Mouse (Mus musculus): ENCODE results near the gene Hfe2. TPM values are rescaled to one million over a fixed set of nuclear protein-coding genes. Genes with fewer than 3 reads are reported as not detected.
"Not testable (repeated sequence)": the region's sequence is repeated elsewhere in the genome, so short reads cannot be mapped to it uniquely, and the experiment has no call there.

Hfe2 gene
- polyA plus RNA-seq, 1 experiment from 2014 or later: 0.10 TPM

GRCm38 (mm10) chr3:96503083-96503450, 21.9 kb upstream of the Hfe2 start:
- no peak for ATAC-seq (ENCODE audit: low FRiP score, low TSS enrichment)
- WGBS: under 1% methylated on average over 7 of the region's 7 CpGs
- Histone ChIP-seq H3K4me2 (replicated peaks; ENCODE audit: low read depth) (peak overlapping the region; percentile 81), H3K9ac (ENCODE audit: low read length) (peak overlapping the region; percentile 55; the same call in 1 of the 2 replicates), H3K36me3 (ENCODE audit: control insufficient read depth, insufficient read depth, low read length) (no peaks in the 10 kb centered on the region), H3K27me3 (ENCODE audit: control insufficient read depth, insufficient read depth, low read length) (no peaks in the 10 kb centered on the region), H3K9me3 (ENCODE audit: control insufficient read depth, low read length) (no peaks in the 10 kb centered on the region), H3K27ac (replicated peaks) (0 out of 2 replicates have a peak overlapping the region, but pooled peaks have one; percentile 49), H3K4me1 (replicated peaks; ENCODE audit: control insufficient read depth, insufficient read depth) (no peaks in the 10 kb centered on the region), H3K4me3 (ENCODE audit: low read depth, low read length) (peak overlapping the region; percentile 74)
- peak; percentile 83 for DNase-seq (ENCODE audit: low spot score)
- TF ChIP-seq EP300 (optimal IDR thresholded peaks at IDR 0.05) (no peak), CTCF (IDR thresholded peaks at IDR 0.05; ENCODE audit: low read depth) (peak; percentile 90)

- WGBS: 51% methylated on average over 4 of the region's 4 CpGs
- no peaks in the 10 kb centered on the region for H3K4me1 ChIP-seq (replicated peaks; ENCODE audit: control insufficient read depth, insufficient read depth)
- H3K4me2 ChIP-seq (replicated peaks; ENCODE audit: low read depth): no peak overlapping the region
- H3K9ac ChIP-seq (ENCODE audit: low read length): no peak overlapping the region
- H3K4me3 ChIP-seq (ENCODE audit: low read depth, low read length): no peak overlapping the region
- H3K27me3 ChIP-seq (ENCODE audit: control insufficient read depth, insufficient read depth, low read length): no peaks in the 10 kb centered on the region
- no peak overlapping the region for H3K27ac ChIP-seq (replicated peaks)
- H3K36me3 ChIP-seq (ENCODE audit: control insufficient read depth, insufficient read depth, low read length): no peaks in the 10 kb centered on the region
- H3K9me3 ChIP-seq (ENCODE audit: control insufficient read depth, low read length): no peaks in the 10 kb centered on the region
- ATAC-seq (ENCODE audit: low FRiP score, low TSS enrichment): no peak
- TF ChIP-seq EP300 (optimal IDR thresholded peaks at IDR 0.05) (no peak), CTCF (IDR thresholded peaks at IDR 0.05; ENCODE audit: low read depth) (no peak)
- no peak for DNase-seq (ENCODE audit: low spot score)
Observed at GRCm38 (mm10) chr3:96503946-96504345, 21.0 kb upstream of the Hfe2 start.

GRCm38 (mm10) chr3:96504931-96505330, 20.0 kb upstream of the Hfe2 start:
- no peaks in the 10 kb centered on the region for H3K36me3 ChIP-seq (ENCODE audit: control insufficient read depth, insufficient read depth, low read length)
- H3K9ac ChIP-seq (ENCODE audit: low read length): no peak overlapping the region
- no peaks in the 10 kb centered on the region for H3K9me3 ChIP-seq (ENCODE audit: control insufficient read depth, low read length)
- WGBS: 94% methylated on average over 6 of the region's 6 CpGs
- ATAC-seq (ENCODE audit: low FRiP score, low TSS enrichment) (no peak), DNase-seq (ENCODE audit: low spot score) (no peak)
- TF ChIP-seq CTCF (IDR thresholded peaks at IDR 0.05; ENCODE audit: low read depth): no peak
- TF ChIP-seq EP300 (optimal IDR thresholded peaks at IDR 0.05): no peak
- no peaks in the 10 kb centered on the region for H3K27me3 ChIP-seq (ENCODE audit: control insufficient read depth, insufficient read depth, low read length)
- no peaks in the 10 kb centered on the region for H3K4me1 ChIP-seq (replicated peaks; ENCODE audit: control insufficient read depth, insufficient read depth)
- H3K4me2 ChIP-seq (replicated peaks; ENCODE audit: low read depth): no peak overlapping the region
- no peak overlapping the region for H3K27ac ChIP-seq (replicated peaks)
- H3K4me3 ChIP-seq (ENCODE audit: low read depth, low read length): no peak overlapping the region

GRCm38 (mm10) chr3:96506396-96507047, 18.4 kb upstream of the Hfe2 start:
- no peak overlapping the region for H3K4me2 ChIP-seq (replicated peaks; ENCODE audit: low read depth)
- no peak overlapping the region for H3K27ac ChIP-seq (replicated peaks)
- H3K4me3 ChIP-seq (ENCODE audit: low read depth, low read length): no peak overlapping the region
- no peaks in the 10 kb centered on the region for H3K27me3 ChIP-seq (ENCODE audit: control insufficient read depth, insufficient read depth, low read length)
- no peak for DNase-seq (ENCODE audit: low spot score)
- WGBS: 92% methylated on average over 9 of the region's 9 CpGs
- H3K9me3 ChIP-seq (ENCODE audit: control insufficient read depth, low read length): no peaks in the 10 kb centered on the region
- TF ChIP-seq CTCF (IDR thresholded peaks at IDR 0.05; ENCODE audit: low read depth) (no peak), EP300 (optimal IDR thresholded peaks at IDR 0.05) (no peak)
- ATAC-seq (ENCODE audit: low FRiP score, low TSS enrichment): no peak
- no peaks in the 10 kb centered on the region for H3K4me1 ChIP-seq (replicated peaks; ENCODE audit: control insufficient read depth, insufficient read depth)
- no peak overlapping the region for H3K9ac ChIP-seq (ENCODE audit: low read length)
- H3K36me3 ChIP-seq (ENCODE audit: control insufficient read depth, insufficient read depth, low read length): no peaks in the 10 kb centered on the region

- H3K27ac ChIP-seq (replicated peaks); ATAC-seq (ENCODE audit: low FRiP score, low TSS enrichment); H3K4me2 ChIP-seq (replicated peaks; ENCODE audit: low read depth); DNase-seq (ENCODE audit: low spot score); H3K4me3 ChIP-seq (ENCODE audit: low read depth, low read length); H3K27me3 ChIP-seq (ENCODE audit: control insufficient read depth, insufficient read depth, low read length); H3K9me3 ChIP-seq (ENCODE audit: control insufficient read depth, low read length); H3K36me3 ChIP-seq (ENCODE audit: control insufficient read depth, insufficient read depth, low read length); H3K9ac ChIP-seq (ENCODE audit: low read length); H3K4me1 ChIP-seq (replicated peaks; ENCODE audit: control insufficient read depth, insufficient read depth): not testable (repeated sequence)
- 90% methylated on average over 7 of the region's 9 CpGs for WGBS
Observed at GRCm38 (mm10) chr3:96507966-96508365, 17.0 kb upstream of the Hfe2 start.

- H3K4me2 ChIP-seq (replicated peaks; ENCODE audit: low read depth): no peak overlapping the region
- TF ChIP-seq EP300 (optimal IDR thresholded peaks at IDR 0.05) (no peak), CTCF (IDR thresholded peaks at IDR 0.05; ENCODE audit: low read depth) (no peak)
- H3K27ac ChIP-seq (replicated peaks): no peak overlapping the region
- H3K4me1 ChIP-seq (replicated peaks; ENCODE audit: control insufficient read depth, insufficient read depth): no peaks in the 10 kb centered on the region
- WGBS: 42% methylated on average over 5 of the region's 5 CpGs
- ATAC-seq (ENCODE audit: low FRiP score, low TSS enrichment) (no peak), DNase-seq (ENCODE audit: low spot score) (no peak)
- no peak overlapping the region for H3K4me3 ChIP-seq (ENCODE audit: low read depth, low read length)
- no peaks in the 10 kb centered on the region for H3K36me3 ChIP-seq (ENCODE audit: control insufficient read depth, insufficient read depth, low read length)
- no peaks in the 10 kb centered on the region for H3K27me3 ChIP-seq (ENCODE audit: control insufficient read depth, insufficient read depth, low read length)
- H3K9ac ChIP-seq (ENCODE audit: low read length): no peak overlapping the region
- H3K9me3 ChIP-seq (ENCODE audit: control insufficient read depth, low read length): no peaks in the 10 kb centered on the region
Observed at GRCm38 (mm10) chr3:96520171-96520570, 4.8 kb upstream of the Hfe2 start.
